Comparison of ENCODE assay signal across 21 mouse cellular contexts in the genomic region with DNA sequence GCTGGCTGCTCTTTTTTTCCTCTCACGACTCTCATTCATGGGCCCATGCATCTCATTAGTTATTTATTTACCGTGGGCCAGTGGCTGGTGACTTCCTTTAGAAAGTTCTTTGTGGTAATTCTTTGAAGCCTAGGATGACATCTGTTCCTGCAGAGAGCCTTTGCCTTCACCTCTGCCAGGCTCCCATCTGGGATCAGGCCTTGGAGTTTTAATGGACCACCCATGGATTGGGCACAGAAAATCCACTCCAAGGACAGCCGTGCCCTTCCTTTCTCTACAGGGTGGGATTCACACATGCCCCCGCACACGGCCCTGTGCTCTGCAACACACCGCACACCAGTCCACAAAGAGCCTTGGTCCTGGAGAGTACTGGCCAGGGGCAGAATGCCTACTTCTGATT. TPM values are rescaled to one million over a fixed set of nuclear protein-coding genes. Genes with fewer than 3 reads are reported as not detected.
DNase-seq lines count a peak whose midpoint lies in the region; ATAC-seq and TF ChIP-seq lines count a peak whose summit lies in the region.
"Had no signal": no experiment of that assay in that cellular context is flagged by ENCODE, and none has a peak within 500 bp of the region (broad histone marks: within the 10 kb centered on the region; RNA-seq: fewer than 3 reads in every experiment).

No protein-coding gene starts in this region.

- H3K4me2 ChIP-seq in forebrain, embryonic 11.5 days (ENCODE audit: low read depth, low read length, severe bottlenecking) = no peak overlapping the region
- H3K4me2 ChIP-seq in forebrain, embryonic 16.5 days (ENCODE audit: low read length) = no peak overlapping the region
- H3K4me2 ChIP-seq in hindbrain, embryonic 15.5 days = no peak overlapping the region
- H3K4me2 ChIP-seq: limb, embryonic 12.5 days; liver, embryonic 13.5 days; lung, embryonic 15.5 days had no signal

- no peaks in the 10 kb centered on the region for H3K27me3 ChIP-seq in forebrain, embryonic 11.5 days (ENCODE audit: control insufficient read depth, insufficient read depth, low read length)
- H3K27me3 ChIP-seq in forebrain, embryonic 10.5 days (ENCODE audit: poor library complexity, severe bottlenecking) = no peaks in the 10 kb centered on the region
- no peaks in the 10 kb centered on the region for H3K27me3 ChIP-seq in forebrain, embryonic 16.5 days (replicated peaks; ENCODE audit: control insufficient read depth, insufficient read depth, low read length)
- H3K27me3 ChIP-seq in hindbrain, embryonic 15.5 days = no peaks in the 10 kb centered on the region
- H3K27me3 ChIP-seq: limb, embryonic 12.5 days; liver, embryonic 13.5 days; lung, embryonic 15.5 days had no signal

- H3K36me3 ChIP-seq in forebrain, embryonic 11.5 days (ENCODE audit: control insufficient read depth, insufficient read depth, low read length) = no peaks in the 10 kb centered on the region
- peaks cover 10% of the 10 kb centered on the region for H3K36me3 ChIP-seq in forebrain, embryonic 10.5 days (replicated peaks)
- H3K36me3 ChIP-seq in forebrain, embryonic 16.5 days (ENCODE audit: control insufficient read depth, insufficient read depth) = no peaks in the 10 kb centered on the region
- no peaks in the 10 kb centered on the region for H3K36me3 ChIP-seq in hindbrain, embryonic 15.5 days
- H3K36me3 ChIP-seq: liver, embryonic 13.5 days had no signal

- TF ChIP-seq CTCF in brain, embryonic 14.5 days (IDR thresholded peaks at IDR 0.05; ENCODE audit: borderline replicate concordance, extremely low read depth, insufficient read depth, insufficient read length) = no peak

- no peak overlapping the region for H3K9ac ChIP-seq in forebrain, embryonic 11.5 days (ENCODE audit: low read length)
- no peak overlapping the region for H3K9ac ChIP-seq in forebrain, embryonic 16.5 days (replicated peaks; ENCODE audit: low read depth, low read length)
- no peak overlapping the region for H3K9ac ChIP-seq in hindbrain, embryonic 15.5 days
- H3K9ac ChIP-seq: limb, embryonic 12.5 days; liver, embryonic 13.5 days; lung, embryonic 15.5 days had no signal

- no peak overlapping the region for H3K4me3 ChIP-seq in forebrain, embryonic 11.5 days (ENCODE audit: low read depth, low read length)
- no peak overlapping the region for H3K4me3 ChIP-seq in forebrain, embryonic 10.5 days
- H3K4me3 ChIP-seq in forebrain, embryonic 16.5 days (replicated peaks; ENCODE audit: low read length) = no peak overlapping the region
- H3K4me3 ChIP-seq in hindbrain, embryonic 15.5 days = no peak overlapping the region
- H3K4me3 ChIP-seq: heart, adult 2 months; limb, embryonic 12.5 days; liver, embryonic 13.5 days; lung, embryonic 15.5 days had no signal

- intact Hi-C loops in heart, postnatal 25 days (cut with DNase I) = no loop called here

- no peak for DNase-seq in forebrain, embryonic 11.5 days (ENCODE audit: low spot score)
- no peak for DNase-seq in forebrain, embryonic 10.5 days (ENCODE audit: extremely low spot score, low spot score)
- DNase-seq in brain, embryonic 14.5 days (ENCODE audit: low read depth) = peak; percentile 78
- DNase-seq in heart, postnatal 25 days (ENCODE audit: low spot score) = no peak
- DNase-seq in Muller cell, postnatal 12 days (ENCODE audit: inconsistent ontology term) = no peak
- no peak for DNase-seq in layer of hippocampus, adult 8-10 months (ENCODE audit: low spot score in 2 of 2)
- DNase-seq: adrenal gland, postnatal 25 days; cerebellum, adult 2 months; gastrocnemius, postnatal 14 days; heart, adult 2 months; kidney, adult 9 months; kidney, postnatal 4 days; liver, embryonic 13.5 days; thymus, postnatal 14 days had no signal

- no peak for TF ChIP-seq POLR2A in brain, embryonic 14.5 days (IDR thresholded peaks at IDR 0.05; ENCODE audit: borderline replicate concordance, extremely low read depth, insufficient read depth, insufficient read length, poor library complexity, severe bottlenecking)

- H3K4me1 ChIP-seq in forebrain, embryonic 11.5 days (replicated peaks; ENCODE audit: control insufficient read depth, insufficient read depth, low read length) = no peaks in the 10 kb centered on the region; the same call in 1 of the 2 replicates
- H3K4me1 ChIP-seq in forebrain, embryonic 10.5 days = peaks cover 7% of the 10 kb centered on the region; the same call in 1 of the 2 replicates
- 0 out of 2 replicates have a peak, but pooled peaks cover 3% of the 10 kb centered on the region for H3K4me1 ChIP-seq in forebrain, embryonic 16.5 days (replicated peaks; ENCODE audit: control insufficient read depth, insufficient read depth, low read length)
- H3K4me1 ChIP-seq in hindbrain, embryonic 15.5 days (replicated peaks) = no peaks in the 10 kb centered on the region
- H3K4me1 ChIP-seq: liver, embryonic 13.5 days; lung, embryonic 15.5 days had no signal

- H3K27ac ChIP-seq in forebrain, embryonic 11.5 days (ENCODE audit: low read depth, low read length) = no peak overlapping the region
- H3K27ac ChIP-seq in forebrain, embryonic 10.5 days = no peak overlapping the region
- no peak overlapping the region for H3K27ac ChIP-seq in forebrain, embryonic 16.5 days (ENCODE audit: low read length)
- H3K27ac ChIP-seq in hindbrain, embryonic 15.5 days (replicated peaks) = no peak overlapping the region
- H3K27ac ChIP-seq: heart, adult 2 months; limb, embryonic 12.5 days; liver, embryonic 13.5 days; lung, embryonic 15.5 days; macrophage; stomach, postnatal 0 days had no signal

- ATAC-seq in forebrain, embryonic 11.5 days (replicated peaks; ENCODE audit: low FRiP score) = peak; percentile 63; the same call in 1 of the 2 replicates
- ATAC-seq in forebrain, embryonic 16.5 days = peak; percentile 54
- 0 out of 2 replicates have a peak, but pooled peaks have one; percentile 34 for ATAC-seq in hindbrain, embryonic 15.5 days (ENCODE audit: low FRiP score, low read depth)

- H3K9me3 ChIP-seq in forebrain, embryonic 11.5 days (ENCODE audit: control insufficient read depth, low read length) = no peaks in the 10 kb centered on the region
- no peaks in the 10 kb centered on the region for H3K9me3 ChIP-seq in forebrain, embryonic 10.5 days
- H3K9me3 ChIP-seq in forebrain, embryonic 16.5 days (ENCODE audit: control insufficient read depth, low read length) = no peaks in the 10 kb centered on the region
- H3K9me3 ChIP-seq in hindbrain, embryonic 15.5 days = no peaks in the 10 kb centered on the region
- H3K9me3 ChIP-seq: limb, embryonic 12.5 days; liver, embryonic 13.5 days; lung, embryonic 15.5 days had no signal

- 47% methylated on average over 6 of the region's 6 CpGs for WGBS in forebrain, embryonic 11.5 days
- 55% methylated on average over 6 of the region's 6 CpGs for WGBS in forebrain, embryonic 10.5 days
- WGBS in forebrain, embryonic 16.5 days = 21% methylated on average over 6 of the region's 6 CpGs
- WGBS in hindbrain, embryonic 15.5 days = 13% methylated on average over 6 of the region's 6 CpGs

RNA-seq across cellular contexts. Expression of a gene that starts 24.3 kb away (rescaled TPM):
- polyA plus RNA-seq in forebrain, embryonic 11.5 days (2014; fragmentation: Nextera tagmentation; extraction: Ambion mirVana) = 9.0 and 9.1 TPM in 2 replicates
- polyA plus RNA-seq in forebrain, embryonic 10.5 days (2016; fragmentation: Nextera tagmentation; extraction: Ambion mirVana) = 7.2 and 7.3 TPM in 2 replicates
- 13.8 and 16.0 TPM in 2 replicates for polyA plus RNA-seq in brain, embryonic 14.5 days (2012; rRNA removed)
- 7.2 and 8.8 TPM in 2 replicates for polyA plus RNA-seq in forebrain, embryonic 16.5 days (2015; fragmentation: Nextera tagmentation; extraction: Ambion mirVana)
- polyA plus RNA-seq in hindbrain, embryonic 15.5 days (2015; fragmentation: Nextera tagmentation; extraction: Ambion mirVana) = 8.9 and 9.6 TPM in 2 replicates
- total RNA-seq in heart, postnatal 25 days (2021) = 10 to 100 TPM; 10.1 to 12.7 TPM
- total RNA-seq in layer of hippocampus, adult 8-10 months (2022) = 10 to 100 TPM; 24.7 to 30.4 (median 28.1) TPM
- total RNA-seq: monocyte, adult 5-6 weeks had no signal
